Mouse (Mus musculus) left cerebral cortex, postnatal 25 days (tissue): ENCODE data around the gene Dock9. TPM values are rescaled to one million over a fixed set of nuclear protein-coding genes. Genes with fewer than 3 reads are reported as not detected.

Experiments used
- DNase-seq, 2 experiments: peaks; one replicate each; pipeline ENCODE4 v3.0.0; 2022; ENCODE audit warnings: low spot score in 2 of 2, mixed read lengths in 1 of 2
- intact Hi-C: fragments of 180-260 bp; cut with DNase I; formaldehyde crosslinking; loops from one replicate; pipeline ENCODE4 v1.15.1; 2025
- total RNA-seq, 2 experiments: library from RNA; stranded (reverse); gene quantifications; 2 replicates each; pipeline ENCODE4 v1.2.3; 2021

The Dock9 gene
- total RNA-seq, 2 experiments from 2014 or later: 91.3 to 92.3 TPM

GRCm38 (mm10) chr14:121611533-121611932 lies 186.1 kb downstream of the Dock9 start:
- intact Hi-C loops: no loop called here
- DNase-seq: no peak

- intact Hi-C loops: no loop called here
These were observed 186.5 kb downstream of the Dock9 start for GRCm38 (mm10) chr14:121611098-121611497.

GRCm38 (mm10) chr14:121608522-121608921 lies 189.1 kb downstream of the Dock9 start:
- intact Hi-C loops: no loop called here
- DNase-seq: no peak

More at GRCm38 (mm10) chr14:121611098-121611497, 186.5 kb downstream of the Dock9 start:
- DNase-seq: no peak

GRCm38 (mm10) chr14:121606433-121606832 lies 191.2 kb downstream of the Dock9 start:
- intact Hi-C loops: no loop called here
- DNase-seq: no peak

- DNase-seq: no peak
These were observed 192.4 kb downstream of the Dock9 start for GRCm38 (mm10) chr14:121605260-121605659.

GRCm38 (mm10) chr14:121604565-121604964 lies 193.1 kb downstream of the Dock9 start:
- peak in 1 of 2 experiments; percentile 70 for DNase-seq
- intact Hi-C loops: no loop called here

More at GRCm38 (mm10) chr14:121605260-121605659, 192.4 kb downstream of the Dock9 start:
- intact Hi-C loops: no loop called here

GRCm38 (mm10) chr14:121602610-121603009 lies 195.0 kb downstream of the Dock9 start:
- DNase-seq: peak in 1 of 2 experiments; percentile 80
- intact Hi-C loops: no loop called here

- intact Hi-C loops: no loop called here
- no peak for DNase-seq
These were observed 197.1 kb downstream of the Dock9 start for GRCm38 (mm10) chr14:121600538-121600937.

GRCm38 (mm10) chr14:121597073-121597472 lies 200.6 kb downstream of the Dock9 start:
- DNase-seq: no peak
- intact Hi-C loops: no loop called here

GRCm38 (mm10) chr14:121596631-121597030 lies 201.0 kb downstream of the Dock9 start:
- DNase-seq: peak in 1 of 2 experiments; percentile 86
- intact Hi-C loops: loop anchor here (1.0 kb wide), 1 partner anchor 22 kb away; no protein-coding TSS in a partner anchor

- intact Hi-C loops: loop anchor here (2.0 kb wide), 1 partner anchor 142 kb away; no protein-coding TSS in a partner anchor
- DNase-seq: no peak
These were observed 203.0 kb downstream of the Dock9 start for GRCm38 (mm10) chr14:121594684-121595083.

GRCm38 (mm10) chr14:121593313-121593929 lies 204.2 kb downstream of the Dock9 start:
- no peak for DNase-seq
- intact Hi-C loops: no loop called here

GRCm38 (mm10) chr14:121592890-121593289 lies 204.7 kb downstream of the Dock9 start:
- DNase-seq: peak in 1 of 2 experiments; percentile 73
- intact Hi-C loops: no loop called here

- intact Hi-C loops: no loop called here
These were observed 205.3 kb downstream of the Dock9 start for GRCm38 (mm10) chr14:121592356-121592755.

GRCm38 (mm10) chr14:121589097-121589725 lies 208.4 kb downstream of the Dock9 start:
- DNase-seq: peak; percentile 66 to 69
- intact Hi-C loops: loop anchor here (5.0 to 10.0 kb wide), 4 partner anchors 33 to 333 kb away; partner anchors contain the start of genes Dock9 and Ubac2

More at GRCm38 (mm10) chr14:121592356-121592755, 205.3 kb downstream of the Dock9 start:
- DNase-seq: no peak

GRCm38 (mm10) chr14:121588451-121588850 lies 209.2 kb downstream of the Dock9 start:
- intact Hi-C loops: loop anchor here (1.0 to 10.0 kb wide), 5 partner anchors 34 to 334 kb away; partner anchors contain the start of genes Dock9 and Ubac2
- peak in 1 of 2 experiments; percentile 73 for DNase-seq

- DNase-seq: no peak
- intact Hi-C loops: loop anchor here (5.0 to 10.0 kb wide), 4 partner anchors 36 to 336 kb away; partner anchors contain the start of genes Dock9 and Ubac2
These were observed 211.5 kb downstream of the Dock9 start for GRCm38 (mm10) chr14:121585906-121586765.

- peak; percentile 50 to 65 for DNase-seq
- intact Hi-C loops: loop anchor here (5.0 kb wide), 1 partner anchor 317 kb away; no protein-coding TSS in a partner anchor
These were observed 218.6 kb downstream of the Dock9 start for GRCm38 (mm10) chr14:121579055-121579454.

- intact Hi-C loops: no loop called here
- DNase-seq: no peak
These were observed 224.2 kb downstream of the Dock9 start for GRCm38 (mm10) chr14:121573391-121573790.

GRCm38 (mm10) chr14:121566794-121567201 lies 230.8 kb downstream of the Dock9 start:
- intact Hi-C loops: no loop called here
- peak; percentile 53 to 82 for DNase-seq
